Mouse (Mus musculus): ENCODE results near the gene Cpne5.

DNA sequence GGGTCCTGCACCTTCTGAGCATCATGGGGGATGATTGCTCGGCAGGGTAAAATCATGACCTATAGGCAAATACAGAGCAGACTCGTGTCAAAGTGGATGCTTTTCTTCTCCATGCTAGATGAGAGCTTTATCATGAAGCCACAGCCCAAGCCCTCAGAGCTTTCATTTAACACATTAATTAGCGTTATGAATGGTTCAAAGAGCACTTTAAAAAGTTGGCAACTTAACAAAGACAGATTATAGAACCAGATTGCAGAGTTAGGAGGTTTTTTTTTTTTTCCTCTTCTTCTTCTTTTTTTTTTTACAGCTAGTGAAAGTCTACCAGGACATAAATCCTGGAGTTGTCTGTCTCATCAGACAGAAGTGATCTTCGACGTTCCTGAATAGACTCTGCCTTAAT lies 108.6 kb downstream of the Cpne5 start:
- TF ChIP-seq CTCF (IDR thresholded peaks at IDR 0.05; ENCODE audit: low read depth, low read length) (no peak), POLR2A (IDR thresholded peaks at IDR 0.05; ENCODE audit: borderline replicate concordance, low read depth, low read length) (no peak)

Data from bone marrow macrophage, adult 2 months (primary cell).